Mouse (Mus musculus): ENCODE data around the gene Otop2. TPM values are rescaled to one million over a fixed set of nuclear protein-coding genes. Genes with fewer than 3 reads are reported as not detected.

Gene Otop2
- not detected in 2 replicates for polyA plus RNA-seq (2015; fragmentation: Nextera tagmentation; extraction: Ambion mirVana)

- H3K9me3 ChIP-seq = no peaks in the 10 kb centered on the region
- no peak within 1 kb of the TSS for H3K27ac ChIP-seq
- ATAC-seq = no peak
- no peaks in the 10 kb centered on the region for H3K36me3 ChIP-seq
- 33% methylated on average over 8 of the region's 8 CpGs for WGBS
- peaks cover 1% of the 10 kb centered on the region; the same call in 1 of the 2 replicates for H3K27me3 ChIP-seq (replicated peaks)
- H3K4me2 ChIP-seq (replicated peaks) = no peak within 1 kb of the TSS
- peaks cover 4% of the 10 kb centered on the region; the same call in 1 of the 2 replicates for H3K4me1 ChIP-seq (replicated peaks)
- no peak within 1 kb of the TSS for H3K4me3 ChIP-seq (replicated peaks)
- no peak within 1 kb of the TSS for H3K9ac ChIP-seq
These were observed at the start of gene Otop2 for GRCm38 (mm10) chr11:115306863-115307262. Gene Otop2 (plus strand): TSS chr11:115307163.

GRCm38 (mm10) chr11:115257775-115258510, 49.0 kb upstream of the Otop2 start:
- no peaks in the 10 kb centered on the region for H3K36me3 ChIP-seq
- H3K4me2 ChIP-seq (replicated peaks) = peak overlapping the region; percentile 46
- peak overlapping the region; percentile 13 for H3K4me3 ChIP-seq (replicated peaks)
- no peak overlapping the region for H3K27ac ChIP-seq
- 17% methylated on average over 59 of the region's 59 CpGs for WGBS
- H3K9me3 ChIP-seq = no peaks in the 10 kb centered on the region
- ATAC-seq = peak; percentile 80
- 0 out of 2 replicates have a peak, but pooled peaks cover 5% of the 10 kb centered on the region for H3K4me1 ChIP-seq (replicated peaks)
- no peak overlapping the region for H3K9ac ChIP-seq
- peaks cover 65% of the 10 kb centered on the region for H3K27me3 ChIP-seq (replicated peaks)

- no peak for ATAC-seq
- no peaks in the 10 kb centered on the region for H3K9me3 ChIP-seq
- H3K9ac ChIP-seq = no peak overlapping the region
- H3K27me3 ChIP-seq (replicated peaks) = peaks cover 70% of the 10 kb centered on the region
- no peaks in the 10 kb centered on the region for H3K36me3 ChIP-seq
- H3K4me1 ChIP-seq (replicated peaks) = 0 out of 2 replicates have a peak, but pooled peaks cover 5% of the 10 kb centered on the region
- no peak overlapping the region for H3K4me3 ChIP-seq (replicated peaks)
- H3K27ac ChIP-seq = no peak overlapping the region
- WGBS = 22% methylated on average over 4 of the region's 4 CpGs
- H3K4me2 ChIP-seq (replicated peaks) = no peak overlapping the region
These were observed 47.8 kb upstream of the Otop2 start for GRCm38 (mm10) chr11:115259134-115259533.

- Histone ChIP-seq H3K9ac (no peak overlapping the region), H3K27ac (no peak overlapping the region), H3K4me1 (replicated peaks) (peaks cover 21% of the 10 kb centered on the region), H3K9me3 (no peaks in the 10 kb centered on the region), H3K4me2 (replicated peaks) (no peak overlapping the region), H3K36me3 (no peaks in the 10 kb centered on the region), H3K27me3 (replicated peaks) (peaks cover 92% of the 10 kb centered on the region), H3K4me3 (replicated peaks) (no peak overlapping the region)
- no peak for ATAC-seq
- WGBS = 76% methylated on average over 11 of the region's 11 CpGs
These were observed 44.0 kb upstream of the Otop2 start for GRCm38 (mm10) chr11:115262954-115263353.

- H3K27ac ChIP-seq = no peak overlapping the region
- H3K4me2 ChIP-seq (replicated peaks) = no peak overlapping the region
- 66% methylated on average over 7 of the region's 7 CpGs for WGBS
- peaks cover 18% of the 10 kb centered on the region for H3K4me1 ChIP-seq (replicated peaks)
- no peaks in the 10 kb centered on the region for H3K36me3 ChIP-seq
- no peaks in the 10 kb centered on the region for H3K9me3 ChIP-seq
- ATAC-seq = no peak
- H3K27me3 ChIP-seq (replicated peaks) = peaks cover 89% of the 10 kb centered on the region
- H3K9ac ChIP-seq = no peak overlapping the region
- no peak overlapping the region for H3K4me3 ChIP-seq (replicated peaks)
These were observed 42.7 kb upstream of the Otop2 start for GRCm38 (mm10) chr11:115264136-115264861.

- Histone ChIP-seq H3K4me3 (replicated peaks) (peak overlapping the region; percentile 14; the same call in 1 of the 2 replicates), H3K4me1 (replicated peaks) (peaks cover 18% of the 10 kb centered on the region), H3K4me2 (replicated peaks) (peak overlapping the region; percentile 54), H3K9me3 (no peaks in the 10 kb centered on the region), H3K27me3 (replicated peaks) (peaks cover 84% of the 10 kb centered on the region), H3K36me3 (no peaks in the 10 kb centered on the region), H3K27ac (no peak overlapping the region), H3K9ac (no peak overlapping the region)
- no peak for ATAC-seq
- 6% methylated on average over 39 of the region's 39 CpGs for WGBS
These were observed 41.9 kb upstream of the Otop2 start for GRCm38 (mm10) chr11:115264862-115265668.

GRCm38 (mm10) chr11:115265771-115266399, 41.1 kb upstream of the Otop2 start:
- Histone ChIP-seq H3K9me3 (no peaks in the 10 kb centered on the region), H3K27ac (no peak overlapping the region), H3K4me1 (replicated peaks) (peaks cover 21% of the 10 kb centered on the region), H3K27me3 (replicated peaks) (peaks cover 77% of the 10 kb centered on the region), H3K9ac (no peak overlapping the region), H3K4me3 (replicated peaks) (no peak overlapping the region), H3K36me3 (no peaks in the 10 kb centered on the region), H3K4me2 (replicated peaks) (no peak overlapping the region)
- no peak for ATAC-seq
- WGBS = 4% methylated on average over 20 of the region's 20 CpGs

GRCm38 (mm10) chr11:115266400-115266778, 40.6 kb upstream of the Otop2 start:
- peak overlapping the region; percentile 66 for H3K4me2 ChIP-seq (replicated peaks)
- H3K36me3 ChIP-seq = no peaks in the 10 kb centered on the region
- H3K27me3 ChIP-seq (replicated peaks) = peaks cover 73% of the 10 kb centered on the region
- peaks cover 21% of the 10 kb centered on the region for H3K4me1 ChIP-seq (replicated peaks)
- H3K27ac ChIP-seq = no peak overlapping the region
- peak overlapping the region; percentile 33 for H3K4me3 ChIP-seq (replicated peaks)
- H3K9me3 ChIP-seq = no peaks in the 10 kb centered on the region
- ATAC-seq = no peak
- WGBS = 3% methylated on average over 22 of the region's 22 CpGs
- H3K9ac ChIP-seq = 0 out of 2 replicates have a peak overlapping the region, but pooled peaks have one; percentile 12

- Histone ChIP-seq H3K9ac (0 out of 2 replicates have a peak within 1 kb of the TSS, but pooled peaks have one; percentile 12), H3K4me2 (replicated peaks) (peak within 1 kb of the TSS; percentile 66), H3K27me3 (replicated peaks) (peaks cover 64% of the 10 kb centered on the region), H3K9me3 (no peaks in the 10 kb centered on the region), H3K36me3 (no peaks in the 10 kb centered on the region), H3K27ac (no peak within 1 kb of the TSS), H3K4me3 (replicated peaks) (peak within 1 kb of the TSS; percentile 33), H3K4me1 (replicated peaks) (peaks cover 21% of the 10 kb centered on the region)
- WGBS = 7% methylated on average over 46 of the region's 50 CpGs
- no peak for ATAC-seq
These were observed 39.7 kb upstream of the Otop2 start, which contains the start of gene Grin2c for GRCm38 (mm10) chr11:115267061-115267883. Gene Grin2c (minus strand): TSS chr11:115267243.

GRCm38 (mm10) chr11:115267958-115268357, 39.0 kb upstream of the Otop2 start:
- Histone ChIP-seq H3K4me1 (replicated peaks) (peaks cover 21% of the 10 kb centered on the region), H3K36me3 (no peaks in the 10 kb centered on the region), H3K9ac (no peak overlapping the region), H3K4me2 (replicated peaks) (no peak overlapping the region), H3K4me3 (replicated peaks) (no peak overlapping the region), H3K27me3 (replicated peaks) (peaks cover 57% of the 10 kb centered on the region), H3K9me3 (no peaks in the 10 kb centered on the region), H3K27ac (no peak overlapping the region)
- ATAC-seq = no peak
- WGBS = 81% methylated on average over 11 of the region's 11 CpGs

All from intestine, embryonic 15.5 days (tissue).